Mouse (Mus musculus) megakaryocyte, embryonic 14.5 days (primary cell): Measurements from ENCODE around the gene Gucd1.

Experiments
- FLI1 ChIP-seq: IDR thresholded peaks from 2 replicates; pipeline ENCODE4 v1.6.1; 2012; ENCODE audit warnings: low read length, inconsistent platforms, mixed read lengths
- GATA1 ChIP-seq: IDR thresholded peaks from 3 replicates; pipeline ENCODE4 v1.6.1; 2012; ENCODE audit warnings: mixed read lengths, low read length, inconsistent platforms, borderline replicate concordance

GRCm38 (mm10) chr10:75437284-75437683, 80.5 kb downstream of the Gucd1 start:
- TF ChIP-seq GATA1 (no peak), FLI1 (no peak)
